Mouse (Mus musculus) bone marrow macrophage, adult 2 months (primary cell): ENCODE results near the gene Sept4.

Experiments
- CTCF ChIP-seq: IDR thresholded peaks from 2 replicates; pipeline ENCODE4 v1.5.1; 2012; ENCODE audit warnings: low read depth, mild to moderate bottlenecking, low read length, moderate library complexity
- POLR2A ChIP-seq: IDR thresholded peaks from 2 replicates; pipeline ENCODE4 v1.6.1; 2012; ENCODE audit warnings: mild to moderate bottlenecking, low read depth, low read length, borderline replicate concordance

- TF ChIP-seq CTCF: no peak
- no peak for TF ChIP-seq POLR2A
Observed at GRCm38 (mm10) chr11:87523967-87524366, 44.7 kb upstream of the Sept4 start.
